Mouse (Mus musculus) layer of hippocampus, adult 18-20 months (tissue): ENCODE results near the gene Cdkn1a. TPM values are rescaled to one million over a fixed set of nuclear protein-coding genes. Genes with fewer than 3 reads are reported as not detected.
"Not testable (repeated sequence)": the region's sequence is repeated elsewhere in the genome, so short reads cannot be mapped to it uniquely, and the experiment has no call there.

ENCODE experiments used
- DNase-seq, 2 experiments: peaks; one replicate each; pipeline ENCODE4 v3.0.0; 2022; ENCODE audit warnings: low spot score in 2 of 2
- total RNA-seq, 2 experiments: library from RNA; stranded (reverse); gene quantifications; 2 replicates each; pipeline ENCODE4 v1.2.3; 2021

Gene Cdkn1a
- total RNA-seq, 2 experiments from 2014 or later, result 21.3 to 24.7 TPM

DNA sequence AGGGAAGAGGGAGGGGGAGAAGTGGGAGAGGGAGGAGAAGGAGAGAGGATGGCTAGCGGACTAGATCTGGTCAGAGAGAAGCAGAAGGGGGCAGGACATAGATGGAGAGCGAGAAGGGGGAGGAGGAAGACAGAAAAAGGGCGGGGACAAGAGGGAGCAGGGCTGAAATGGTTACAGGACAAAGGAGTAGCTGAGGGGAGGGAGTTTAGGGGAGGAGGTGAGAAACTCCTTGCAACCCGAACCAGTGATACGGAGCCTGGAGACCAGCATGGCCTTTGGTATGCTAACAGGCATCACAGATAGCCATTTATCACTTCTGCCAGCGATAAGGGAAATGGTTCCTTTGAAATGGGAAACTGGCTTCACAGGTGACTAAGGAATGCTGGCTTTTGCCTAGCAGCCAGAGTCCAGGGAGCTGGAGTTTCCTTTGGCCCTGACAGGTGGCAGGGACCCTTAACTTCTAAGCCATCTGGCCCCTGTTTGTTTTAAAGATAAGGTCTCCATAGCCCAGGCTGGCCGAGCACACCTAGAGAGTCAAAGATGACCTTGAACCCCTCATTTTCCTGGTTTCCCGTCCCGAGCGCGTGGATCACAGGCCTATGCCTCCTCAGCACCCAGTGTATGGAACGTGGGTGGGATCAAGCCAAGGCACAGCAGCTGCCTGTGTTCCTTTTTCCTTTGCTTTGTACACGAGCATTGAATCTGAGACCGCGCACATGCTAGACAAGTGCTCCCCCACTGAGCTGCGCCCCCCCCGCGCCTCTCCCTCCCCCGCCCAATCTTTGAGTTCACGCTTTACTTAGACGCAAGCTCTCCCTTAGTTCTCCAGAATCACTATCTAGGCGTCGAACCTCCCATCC, 9.8 kb upstream of the Cdkn1a start:
- DNase-seq, result no peak

DNA sequence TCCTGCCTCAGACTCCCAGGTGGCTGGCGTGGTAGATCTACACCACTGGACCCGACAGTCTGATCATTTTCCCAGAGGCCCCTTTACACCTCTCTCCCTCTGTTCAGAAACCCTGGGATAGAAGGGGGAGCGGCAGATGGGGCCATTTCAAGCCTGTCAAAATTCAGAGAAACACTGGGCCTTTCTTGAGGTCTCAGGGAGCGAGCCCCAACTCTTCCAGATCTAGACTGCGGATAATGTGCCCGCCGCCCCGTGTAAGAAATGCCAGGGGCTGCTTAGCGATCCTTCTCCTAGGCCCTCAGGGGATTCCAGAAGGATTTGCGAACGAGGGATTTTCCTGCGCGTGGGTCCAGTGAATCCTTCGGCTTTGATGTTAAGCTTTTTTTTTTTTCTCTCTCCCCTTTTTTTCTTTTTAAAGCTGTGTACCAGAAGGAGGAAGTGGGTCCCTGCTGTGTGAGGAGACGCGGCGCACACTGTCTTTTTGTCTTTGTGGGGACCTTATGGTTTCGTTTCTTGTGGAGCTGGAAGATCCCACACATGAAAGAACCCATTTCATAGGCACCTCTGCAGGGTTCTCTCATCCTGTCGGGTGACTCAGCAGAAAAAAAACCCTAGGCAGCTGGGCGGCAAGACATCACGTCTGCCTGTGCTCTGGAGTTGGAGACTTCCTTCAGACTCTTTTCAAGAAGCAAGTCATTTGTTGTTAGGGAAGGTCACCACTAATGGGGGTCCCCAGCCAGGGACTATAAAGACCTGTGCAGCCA, 9.0 kb upstream of the Cdkn1a start:
- peak in 1 of 2 experiments; percentile 51 for DNase-seq

DNA sequence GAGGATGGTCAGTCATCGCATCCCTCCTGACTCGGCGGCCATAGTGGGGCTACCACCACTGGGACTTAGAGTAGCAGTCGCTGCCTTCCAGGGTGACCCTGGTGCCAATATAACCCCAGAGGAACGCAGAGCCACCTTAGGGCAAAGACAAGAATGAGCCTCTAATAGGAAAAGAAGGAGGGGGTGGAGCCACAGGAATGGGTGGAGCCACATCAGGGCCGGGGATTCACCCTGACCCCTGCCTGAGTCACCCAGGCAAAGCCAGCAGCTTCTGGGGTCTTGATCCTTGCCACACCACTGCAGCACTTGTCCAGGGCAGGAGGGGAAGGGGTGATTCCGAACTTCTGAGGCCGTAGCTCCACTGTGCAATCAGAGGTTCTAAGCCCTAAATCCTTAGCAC, 7.2 kb upstream of the Cdkn1a start:
- DNase-seq, result no peak

DNA sequence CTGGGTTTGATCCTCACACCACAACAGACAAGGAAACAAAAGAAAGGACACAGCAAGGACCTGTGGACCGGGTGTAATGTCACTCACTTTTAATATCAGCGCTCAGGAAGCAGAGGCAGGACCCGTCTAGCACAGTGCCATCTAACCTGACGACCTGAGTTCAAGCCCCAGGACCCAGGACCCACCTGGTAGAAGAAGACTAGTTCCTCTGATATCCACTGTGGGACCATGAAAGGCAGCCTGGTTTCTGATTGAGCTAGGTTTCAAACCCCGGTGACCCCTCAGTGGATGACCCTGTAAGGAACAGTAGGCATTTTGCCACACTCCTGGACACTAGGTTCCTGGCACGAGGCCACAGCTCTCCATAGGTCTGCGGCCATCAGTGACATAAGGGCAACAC, 6.1 kb upstream of the Cdkn1a start:
- DNase-seq, result no peak

DNA sequence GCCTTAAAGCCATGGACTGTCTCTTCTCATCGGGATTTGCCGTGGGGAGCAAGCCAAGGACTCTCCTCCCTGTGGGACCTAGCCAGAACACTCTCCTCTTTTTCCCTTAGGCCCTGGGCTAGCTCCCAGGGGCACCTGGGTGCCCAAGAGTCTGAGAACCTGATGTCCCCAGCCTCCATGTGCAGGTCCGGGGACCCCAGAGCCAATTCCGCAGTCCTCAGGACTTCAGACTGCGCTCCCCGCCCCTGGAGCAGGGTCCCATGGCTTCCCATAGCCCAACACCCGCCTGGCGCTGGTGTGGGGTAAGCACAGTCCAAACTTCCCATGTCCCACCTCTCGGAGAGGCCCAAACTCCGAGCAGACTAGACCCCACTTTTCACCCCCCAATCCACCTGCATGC, 5.5 kb upstream of the Cdkn1a start:
- DNase-seq, result no peak

DNA sequence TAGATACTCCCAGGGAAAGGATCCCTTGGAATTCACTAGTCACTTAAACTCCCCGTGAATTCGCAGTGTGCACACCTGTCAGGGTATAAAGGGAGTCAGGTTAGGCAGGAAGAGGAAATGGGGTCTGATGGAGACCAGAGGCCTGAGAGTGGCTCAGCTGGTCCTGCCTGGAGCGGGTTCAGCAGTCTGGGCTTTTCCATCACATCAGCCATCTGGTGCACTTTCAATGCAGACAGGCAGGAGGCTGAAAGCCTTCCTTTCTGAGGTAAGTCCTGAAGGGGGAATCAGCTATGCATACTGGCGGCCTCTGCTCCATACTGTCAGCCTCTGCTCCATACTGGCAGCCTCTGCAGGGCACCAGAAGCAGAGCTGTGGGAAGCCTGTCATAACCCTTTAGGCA, 3.9 kb upstream of the Cdkn1a start:
- DNase-seq, result no peak

DNA sequence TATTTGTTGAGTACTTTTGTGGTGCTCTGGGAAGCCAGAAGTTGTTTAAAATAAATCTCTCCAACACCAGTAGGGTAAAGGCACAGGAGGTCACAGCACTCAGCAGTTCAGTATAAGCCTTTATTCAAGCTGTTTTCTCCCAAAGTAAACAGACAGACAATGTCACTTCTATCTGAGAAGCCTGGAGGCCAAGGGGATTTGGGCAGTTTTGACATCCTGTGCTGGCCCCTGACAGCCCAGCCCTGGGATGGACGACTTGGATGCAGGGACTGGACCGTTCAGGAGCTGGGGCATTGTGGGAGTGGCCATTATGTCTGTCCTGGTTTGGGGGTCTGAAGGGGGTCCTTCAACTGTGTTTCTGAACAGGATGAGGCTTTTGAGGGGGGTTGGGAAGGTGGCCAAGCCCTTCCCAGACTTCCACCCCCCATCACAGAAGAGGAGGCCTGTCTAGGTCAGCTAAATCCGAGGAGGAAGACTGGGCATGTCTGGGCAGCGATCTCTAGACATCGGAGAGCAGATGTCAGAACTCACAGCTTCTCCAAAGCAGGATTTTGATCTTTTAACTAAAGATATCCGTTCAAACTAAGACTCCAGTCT, 670 bp downstream of the Cdkn1a start:
- no peak for DNase-seq

DNA sequence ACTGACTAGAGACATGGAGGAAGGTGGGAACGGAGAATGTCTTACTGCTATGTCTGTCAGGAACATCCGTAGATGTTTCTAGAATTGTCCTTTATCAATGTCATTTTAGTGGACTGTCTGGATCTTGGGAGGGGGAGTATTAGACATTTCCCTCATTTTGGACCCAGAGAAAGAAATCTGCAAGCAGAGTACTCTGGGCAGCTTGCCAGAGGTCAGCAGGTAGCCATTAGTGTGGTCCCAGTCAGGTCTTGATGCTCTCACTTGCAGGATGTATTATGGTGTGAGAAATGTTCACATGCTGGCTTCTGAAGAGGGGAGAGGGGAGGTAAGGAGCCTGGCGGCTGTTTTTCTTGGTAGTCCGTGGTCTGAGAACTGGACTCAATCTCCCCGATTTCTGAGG, 1.7 kb downstream of the Cdkn1a start:
- no peak for DNase-seq

DNA sequence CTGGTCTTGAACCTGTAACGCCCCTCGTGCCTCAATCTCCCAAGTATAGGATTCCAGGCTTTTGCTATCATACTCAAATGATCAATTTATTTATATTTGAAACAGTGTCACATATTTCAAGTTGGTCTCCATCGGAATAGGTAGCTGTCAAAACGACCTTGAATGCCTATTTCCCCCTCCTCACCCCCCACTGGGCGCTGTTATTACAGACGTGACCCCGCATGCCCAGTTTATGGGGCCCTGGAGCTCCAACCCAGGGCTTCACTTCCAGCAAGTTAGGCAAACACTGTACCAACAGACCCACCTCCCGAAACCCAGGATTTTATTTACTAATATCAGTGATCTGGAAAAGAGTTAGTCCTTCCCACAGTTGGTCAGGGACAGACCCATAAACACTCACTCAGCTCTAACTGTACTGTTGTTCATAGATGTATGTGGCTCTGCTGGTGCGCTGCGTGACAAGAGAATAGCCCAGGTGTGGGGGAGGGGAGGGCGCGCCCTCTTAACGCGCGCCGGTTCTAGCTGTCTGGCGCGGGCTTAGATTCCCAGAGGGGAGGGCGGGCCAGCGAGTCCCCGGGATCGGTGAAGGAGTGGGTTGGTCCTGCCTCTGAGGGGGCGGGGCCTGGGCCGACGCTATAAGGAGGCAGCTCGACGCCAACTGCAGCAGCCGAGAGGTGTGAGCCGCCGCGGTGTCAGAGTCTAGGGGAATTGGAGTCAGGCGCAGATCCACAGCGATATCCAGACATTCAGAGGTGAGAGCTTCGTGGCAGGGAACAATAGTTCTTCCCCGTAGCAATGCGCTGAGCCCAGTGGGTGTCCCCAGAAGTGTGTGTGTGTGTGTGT, 2.6 kb downstream of the Cdkn1a start:
- DNase-seq, result peak; percentile 39 to 66

DNA sequence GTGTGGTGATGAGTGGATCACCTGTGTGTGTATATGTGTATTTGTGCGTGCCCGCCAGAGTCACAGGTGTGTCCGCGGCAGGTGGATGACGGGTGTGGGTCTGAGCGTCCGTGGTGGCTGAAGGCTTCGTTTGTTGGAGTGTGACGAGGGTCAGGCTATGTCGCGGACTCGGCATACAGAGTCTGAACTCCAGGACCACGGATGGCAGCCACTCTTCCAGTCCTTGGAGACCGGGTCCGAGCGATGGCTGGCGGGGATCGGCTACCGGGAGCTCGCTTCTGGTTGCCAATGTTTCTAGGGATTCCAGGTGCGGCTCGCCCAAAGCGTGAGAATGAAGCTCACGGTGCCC, 3.2 kb downstream of the Cdkn1a start:
- DNase-seq, result no peak

DNA sequence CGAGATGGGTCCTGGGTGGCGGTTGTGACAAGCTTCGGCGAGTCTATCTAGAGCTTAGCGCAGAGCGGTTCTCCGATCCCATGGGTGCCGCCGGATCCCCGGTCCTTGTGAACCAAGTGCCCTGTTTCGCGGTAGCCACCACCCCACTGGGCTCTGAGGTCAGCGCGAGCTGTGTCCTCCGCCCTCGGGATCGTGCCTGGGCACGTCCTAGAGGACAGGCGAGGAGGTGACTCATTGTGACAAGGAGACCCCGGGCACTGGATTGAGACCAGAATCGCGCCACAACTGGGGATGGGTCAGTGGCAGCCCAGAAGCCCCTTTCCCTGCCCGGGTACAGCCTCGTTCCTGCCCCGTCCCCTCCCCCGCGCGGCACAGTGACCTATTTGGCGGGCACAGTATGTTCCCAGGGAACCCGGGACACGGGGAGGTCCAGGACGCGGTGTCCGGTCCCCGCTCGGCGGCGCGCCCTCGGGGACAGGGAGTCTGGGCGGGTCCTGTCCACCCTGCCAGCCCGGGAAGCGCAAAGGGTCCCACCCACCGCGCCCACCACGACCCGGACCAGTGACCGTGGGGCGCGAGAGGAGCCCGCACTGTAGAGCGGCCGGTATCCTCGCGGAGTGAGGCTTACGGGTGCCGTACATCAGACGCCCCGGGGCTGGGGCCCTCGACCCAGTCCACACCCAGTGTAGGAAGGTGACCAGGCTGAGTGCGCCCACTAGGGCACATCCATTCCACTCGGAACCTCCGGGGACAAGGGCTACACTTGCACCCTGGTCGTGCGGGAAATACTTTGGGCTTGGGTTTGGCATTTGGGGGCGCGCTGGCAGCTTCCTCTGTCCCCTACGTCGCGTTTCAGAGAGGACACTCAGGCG, 3.8 kb downstream of the Cdkn1a start:
- peak in 1 of 2 experiments; percentile 39 for DNase-seq

DNA sequence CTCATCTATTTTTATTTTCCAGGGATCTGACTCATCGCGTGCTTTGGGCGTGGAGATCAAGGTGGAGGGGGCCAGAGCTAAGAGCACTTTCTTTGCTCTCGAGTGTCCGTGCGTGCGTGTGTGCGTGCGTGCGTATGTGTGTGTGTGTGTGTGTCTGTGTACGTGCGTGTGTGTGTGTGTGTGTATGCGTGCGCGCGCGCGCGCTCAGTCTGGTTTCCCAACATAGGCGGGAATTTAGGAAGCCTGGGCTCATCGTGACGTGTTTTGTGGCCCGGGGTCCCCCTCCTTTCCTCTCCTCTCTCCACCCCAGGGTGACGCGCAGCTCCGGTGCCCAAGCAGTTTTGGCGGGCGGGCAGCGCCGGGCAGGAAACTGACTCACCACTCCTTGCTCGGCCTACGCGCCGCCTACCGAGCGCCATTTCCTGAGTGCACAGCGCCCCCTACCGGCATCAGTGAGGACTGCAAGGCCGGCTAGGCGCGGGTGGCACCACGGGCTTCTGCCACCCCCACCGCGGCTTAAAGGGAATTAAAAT, 4.5 kb downstream of the Cdkn1a start:
- peak; percentile 94 to 97 for DNase-seq

DNA sequence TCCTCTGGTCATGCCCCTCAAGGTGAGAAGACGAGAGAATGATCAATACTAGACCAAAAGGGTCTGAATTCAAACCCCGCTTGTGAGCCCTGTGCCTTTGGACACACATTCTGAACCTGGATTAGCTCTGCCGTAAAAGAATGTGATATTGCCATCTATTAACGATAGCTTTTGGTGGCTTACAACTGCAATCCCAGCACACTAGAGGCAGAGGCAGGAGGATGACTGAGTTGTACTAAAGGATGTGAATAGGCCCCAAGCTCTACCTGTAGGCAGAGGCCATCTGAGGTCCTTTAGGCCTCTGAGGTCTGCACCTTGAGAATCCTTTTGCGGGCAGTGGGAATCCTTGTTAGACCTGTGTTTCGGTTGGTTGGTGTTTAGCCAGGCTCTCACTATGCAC, 5.5 kb downstream of the Cdkn1a start:
- DNase-seq, result no peak

DNA sequence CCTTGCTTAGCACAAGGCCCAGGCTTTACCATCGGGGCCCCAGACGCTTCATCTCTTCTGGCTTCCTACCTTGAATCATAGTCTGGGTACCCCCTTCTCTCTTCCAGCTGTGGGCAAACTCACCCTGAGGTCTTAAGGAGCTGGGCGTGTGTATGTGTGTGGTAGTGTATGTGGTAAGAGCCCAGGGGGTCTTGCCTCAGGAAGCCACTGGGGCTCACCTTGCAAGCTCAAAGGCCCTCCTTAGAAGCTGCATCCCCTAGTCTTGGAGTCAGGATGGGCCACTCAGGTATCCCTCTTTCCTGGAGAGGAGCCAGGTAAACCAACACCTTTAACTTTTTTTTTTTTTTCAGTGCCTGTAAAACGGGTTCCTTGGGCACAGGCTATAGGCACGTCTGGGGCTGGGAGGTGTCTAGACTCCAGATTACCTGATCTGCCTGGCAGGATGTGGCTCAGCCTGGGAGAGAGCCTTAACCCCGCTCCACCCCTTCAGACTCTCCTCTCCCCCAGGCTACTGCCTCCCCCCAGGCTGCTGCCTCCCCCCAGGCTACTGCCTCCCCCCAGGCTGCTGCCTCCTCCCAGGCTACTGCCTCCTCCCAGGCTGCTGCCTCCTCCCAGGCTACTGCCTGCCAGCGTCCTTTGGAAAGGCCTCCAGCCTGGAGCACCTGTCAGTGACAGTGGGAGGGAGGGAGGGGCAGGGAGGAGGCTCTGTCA, 6.2 kb downstream of the Cdkn1a start:
- DNase-seq, result no peak

DNA sequence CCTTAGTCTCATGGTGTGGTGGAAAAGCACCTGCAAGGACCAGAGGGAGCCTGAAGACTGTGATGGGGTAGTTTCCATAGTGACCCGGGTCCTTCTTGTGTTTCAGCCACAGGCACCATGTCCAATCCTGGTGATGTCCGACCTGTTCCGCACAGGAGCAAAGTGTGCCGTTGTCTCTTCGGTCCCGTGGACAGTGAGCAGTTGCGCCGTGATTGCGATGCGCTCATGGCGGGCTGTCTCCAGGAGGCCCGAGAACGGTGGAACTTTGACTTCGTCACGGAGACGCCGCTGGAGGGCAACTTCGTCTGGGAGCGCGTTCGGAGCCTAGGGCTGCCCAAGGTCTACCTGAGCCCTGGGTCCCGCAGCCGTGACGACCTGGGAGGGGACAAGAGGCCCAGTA, 7.5 kb downstream of the Cdkn1a start:
- DNase-seq, result no peak

DNA sequence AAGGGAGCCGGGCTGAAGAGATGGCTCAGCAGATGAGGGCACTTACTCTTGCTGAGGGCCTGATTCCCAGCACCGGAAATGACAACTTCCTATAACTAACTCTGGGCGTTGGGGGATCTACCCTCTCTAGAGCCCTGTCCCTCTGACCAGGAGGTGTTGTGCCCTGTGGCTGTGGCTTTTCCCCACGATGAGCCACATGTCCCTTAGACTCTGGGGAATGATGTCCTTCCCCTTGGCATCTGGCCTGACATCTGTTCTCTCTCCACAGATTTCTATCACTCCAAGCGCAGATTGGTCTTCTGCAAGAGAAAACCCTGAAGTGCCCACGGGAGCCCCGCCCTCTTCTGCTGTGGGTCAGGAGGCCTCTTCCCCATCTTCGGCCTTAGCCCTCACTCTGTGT, 8.3 kb downstream of the Cdkn1a start:
- DNase-seq, result no peak

DNA sequence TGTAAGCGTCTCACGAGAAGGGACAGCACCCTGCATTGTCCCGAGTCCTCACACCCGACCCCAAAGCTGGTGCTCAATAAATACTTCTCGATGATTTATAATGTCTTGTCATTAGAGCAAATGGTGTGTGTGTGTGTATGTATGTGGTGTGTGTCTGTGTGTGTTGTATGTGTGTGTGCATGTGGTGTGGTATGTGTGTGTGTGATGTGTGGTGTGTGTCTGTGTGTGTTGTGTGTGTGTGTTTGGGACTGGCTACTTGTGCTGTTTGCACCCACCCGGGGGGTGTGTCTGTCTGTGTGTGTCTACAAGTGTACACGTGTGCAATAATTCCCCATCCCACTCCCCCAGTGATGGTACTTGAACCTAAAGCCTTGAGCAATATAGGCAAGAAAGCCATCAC, 9.9 kb downstream of the Cdkn1a start:
- no peak for DNase-seq

DNA sequence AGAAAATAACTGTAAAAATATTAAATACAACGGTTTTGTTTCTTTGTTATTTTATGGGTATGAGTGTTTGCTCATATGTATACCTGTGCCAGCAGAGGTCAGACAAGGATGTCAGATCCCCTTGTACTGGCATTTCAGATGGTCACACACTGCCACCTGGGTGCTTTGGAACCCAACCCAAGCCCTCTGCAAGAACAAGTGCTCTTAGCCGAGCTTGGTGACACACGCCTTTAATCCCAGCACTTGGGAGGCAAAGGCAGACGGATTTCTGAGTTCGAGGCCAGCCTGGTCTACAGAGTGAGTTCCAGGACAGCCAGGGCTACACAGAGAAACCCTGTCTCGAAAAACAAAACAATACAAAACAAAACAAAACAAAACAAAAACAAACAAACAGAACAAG, 19.6 kb downstream of the Cdkn1a start:
- DNase-seq, result not testable (repeated sequence)

DNA sequence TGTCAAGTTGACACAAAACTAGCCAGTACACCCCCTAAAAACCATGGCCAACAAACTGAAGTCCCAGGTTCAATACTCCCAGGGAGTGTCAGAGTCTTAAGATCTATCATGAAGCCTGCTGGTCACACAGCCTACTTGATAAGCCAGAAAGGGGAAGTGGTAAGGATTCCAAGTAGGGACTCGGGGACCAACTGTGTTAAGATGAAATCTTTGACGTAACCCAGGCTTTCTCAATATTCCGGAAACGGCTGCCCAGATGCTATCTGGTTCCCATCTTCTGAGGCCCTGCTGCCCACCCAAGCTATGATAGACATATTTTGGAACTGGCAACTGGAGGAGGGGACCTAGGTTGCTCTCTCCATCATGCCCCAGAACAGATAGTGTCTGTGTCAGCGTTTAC, 20.6 kb downstream of the Cdkn1a start:
- no peak for DNase-seq
